Mouse (Mus musculus) neural tube, embryonic 10.5 days (tissue): ENCODE measurements around the gene Cd81.
A peak's percentile ranks its signal among the peaks of the same experiment; 100 is the strongest.

Source experiments
- DNase-seq: peaks from one replicate; pipeline ENCODE4 v3.0.0-alpha.2; 2017; ENCODE audit warnings: low spot score; ENCODE audit errors: extremely low spot score

Cd81 gene

DNA sequence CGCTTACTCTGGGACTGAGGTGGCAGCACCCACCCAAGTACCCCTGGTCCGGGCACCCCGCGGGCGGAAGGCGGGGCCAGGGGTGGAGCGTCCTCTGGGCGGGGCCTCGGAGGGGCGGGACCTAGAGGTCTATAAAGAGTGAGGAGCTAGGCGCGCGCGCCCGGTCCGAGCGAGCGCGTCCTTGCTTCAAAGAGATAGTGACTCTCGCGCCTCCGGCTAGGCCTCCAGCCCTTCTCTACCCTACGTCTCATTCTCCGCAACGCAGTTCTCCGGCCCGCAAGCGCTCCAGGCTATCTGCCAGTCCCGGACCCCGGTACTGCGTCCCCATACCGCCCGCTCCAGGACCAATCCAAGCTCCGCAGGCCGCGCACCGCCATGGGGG lies at the start of gene Cd81:
TSS of gene Cd81 (plus strand) at position 114 of the 382 bp plus-strand sequence.
- peak; percentile 87 for DNase-seq

DNA sequence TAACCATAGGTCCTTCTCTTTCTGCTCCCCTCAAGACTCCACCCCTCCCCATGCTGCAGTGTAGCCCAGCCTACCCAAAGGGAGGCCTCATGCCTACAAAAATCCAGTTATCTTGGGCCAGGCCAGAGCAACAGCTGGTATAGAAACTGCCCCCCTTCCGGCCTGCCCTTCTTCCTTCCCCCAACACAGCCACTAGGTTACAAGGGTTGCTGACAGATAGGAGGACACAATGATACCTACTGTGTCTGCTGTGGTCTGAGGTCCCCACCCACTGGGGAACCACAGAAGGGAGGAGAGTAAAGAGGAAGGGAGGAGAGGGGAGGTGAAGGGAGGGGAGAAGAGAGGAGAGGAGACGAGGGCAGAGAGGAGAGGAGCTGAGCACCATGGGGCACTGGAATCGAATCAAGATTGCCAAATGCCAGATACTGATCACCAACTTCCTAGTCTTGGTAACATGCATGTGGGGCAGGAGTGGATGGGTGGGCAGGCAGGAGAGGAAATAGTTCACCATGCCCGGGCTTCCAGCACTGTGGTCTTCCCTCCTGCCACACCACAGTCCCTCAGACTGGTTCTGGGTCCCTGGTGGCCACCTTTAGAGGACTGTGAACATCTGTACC lies 47.7 kb upstream of the Cd81 start, which contains the start of gene Tspan32:
TSS of gene Tspan32 (plus strand) at position 320 of the 617 bp plus-strand sequence.
- no peak for DNase-seq

DNA sequence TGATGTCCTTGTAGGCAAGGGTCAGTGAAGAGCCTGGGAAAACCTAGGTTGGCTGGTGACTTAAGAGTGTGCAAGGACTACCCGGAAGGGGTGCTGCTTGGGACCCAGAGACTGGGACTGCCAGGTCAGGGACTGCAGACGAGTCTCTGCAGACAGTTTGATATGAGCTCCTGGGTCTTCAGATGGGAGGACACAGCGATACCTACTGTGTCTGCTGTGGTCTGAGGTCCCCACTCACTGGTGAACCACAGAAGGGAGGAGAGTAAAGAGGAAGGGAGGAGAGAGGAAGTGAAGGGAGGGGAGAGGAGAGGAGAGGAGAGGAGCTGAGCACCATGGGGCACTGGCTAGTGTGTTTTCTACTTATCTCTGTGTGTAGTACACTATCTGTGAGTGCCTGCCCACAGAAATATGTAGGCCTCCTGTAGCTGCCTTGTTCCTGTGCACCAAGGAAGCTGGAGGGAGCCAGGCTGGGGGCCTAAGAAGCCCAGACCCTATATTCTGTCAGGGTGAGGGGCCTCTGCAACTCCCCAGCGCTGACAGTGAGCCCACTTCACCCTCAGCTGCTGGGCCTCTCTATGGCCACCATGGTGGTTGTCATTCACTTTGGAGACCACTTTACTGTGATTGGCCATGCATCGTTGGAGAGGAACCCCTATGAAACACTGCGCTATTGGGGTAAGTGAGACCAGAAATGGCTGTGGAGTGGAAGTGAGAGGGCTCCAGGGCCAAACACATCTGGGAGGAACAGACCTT lies 47.0 kb upstream of the Cd81 start:
- DNase-seq, result no peak

DNA sequence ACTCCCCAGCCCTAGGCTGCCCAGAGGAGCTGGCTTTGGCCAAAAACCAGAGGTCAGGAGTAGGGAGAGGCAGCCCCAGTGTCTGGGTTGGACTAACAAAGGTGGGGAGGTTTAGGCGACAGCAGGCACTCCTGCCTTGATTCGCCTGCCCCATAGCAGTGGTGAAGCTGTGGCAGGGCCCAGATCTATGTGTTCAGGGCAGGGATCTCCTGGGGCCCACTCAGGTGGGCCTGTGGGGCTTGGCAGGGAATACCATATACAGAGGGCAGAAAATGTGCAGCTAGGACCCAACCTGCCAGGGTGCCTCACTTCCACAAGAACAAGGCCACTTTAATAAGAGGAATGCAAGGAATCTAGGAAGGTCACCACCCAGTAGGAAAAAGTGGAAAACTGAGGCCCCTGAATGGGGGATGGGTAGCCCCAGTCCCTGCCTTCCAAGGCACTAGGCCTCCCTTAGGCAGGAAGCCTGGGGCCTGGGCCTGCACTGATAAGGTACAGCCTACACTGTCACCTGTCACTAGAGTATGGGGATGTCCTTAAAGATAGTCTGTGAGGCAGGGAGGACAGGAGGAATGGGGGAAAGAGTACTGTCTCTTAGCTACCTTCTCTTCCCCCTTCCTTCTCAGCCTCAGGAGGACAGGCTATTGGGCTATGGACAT lies 46.3 kb upstream of the Cd81 start:
- DNase-seq, result no peak

DNA sequence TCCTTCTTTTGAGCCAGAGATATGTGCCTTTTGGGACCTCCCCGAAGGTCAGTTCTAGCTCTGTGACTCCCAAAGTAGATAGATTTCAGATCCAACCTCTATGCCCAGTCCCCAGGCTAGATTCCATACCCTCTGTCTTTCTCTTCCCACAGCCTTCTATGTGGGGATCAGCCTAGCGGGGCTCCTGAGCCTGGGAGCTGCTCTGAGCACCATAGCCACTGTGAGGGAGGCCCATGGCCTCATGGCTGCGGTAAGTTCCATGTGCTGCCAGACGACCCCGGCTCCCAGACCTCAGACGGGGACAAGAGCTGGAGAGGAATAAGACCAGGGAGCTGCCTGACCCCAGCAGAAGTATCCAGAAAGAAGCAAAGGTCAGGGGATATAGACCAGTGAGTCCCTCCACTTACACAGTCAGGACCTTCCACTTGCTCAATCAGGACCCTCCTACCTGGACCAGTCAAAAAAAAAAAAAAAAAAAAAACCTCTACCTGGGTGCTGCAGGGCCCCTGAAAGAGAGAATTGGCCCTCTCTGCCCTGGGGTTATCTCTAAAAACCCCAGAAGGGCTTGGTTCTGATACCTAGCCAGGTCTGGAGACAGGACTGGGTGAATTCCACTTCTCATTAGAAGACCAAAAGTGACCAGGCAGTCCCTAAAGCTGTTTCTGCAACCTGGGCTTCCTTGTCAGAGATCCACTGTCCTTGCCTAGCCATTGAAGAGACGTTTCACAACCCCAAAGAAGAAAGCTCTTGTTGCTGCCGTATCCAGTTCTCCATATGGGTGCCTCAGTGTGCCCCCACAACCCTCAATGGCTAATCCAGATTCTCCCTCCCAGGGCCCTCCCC lies 45.6 kb upstream of the Cd81 start:
- no peak for DNase-seq

DNA sequence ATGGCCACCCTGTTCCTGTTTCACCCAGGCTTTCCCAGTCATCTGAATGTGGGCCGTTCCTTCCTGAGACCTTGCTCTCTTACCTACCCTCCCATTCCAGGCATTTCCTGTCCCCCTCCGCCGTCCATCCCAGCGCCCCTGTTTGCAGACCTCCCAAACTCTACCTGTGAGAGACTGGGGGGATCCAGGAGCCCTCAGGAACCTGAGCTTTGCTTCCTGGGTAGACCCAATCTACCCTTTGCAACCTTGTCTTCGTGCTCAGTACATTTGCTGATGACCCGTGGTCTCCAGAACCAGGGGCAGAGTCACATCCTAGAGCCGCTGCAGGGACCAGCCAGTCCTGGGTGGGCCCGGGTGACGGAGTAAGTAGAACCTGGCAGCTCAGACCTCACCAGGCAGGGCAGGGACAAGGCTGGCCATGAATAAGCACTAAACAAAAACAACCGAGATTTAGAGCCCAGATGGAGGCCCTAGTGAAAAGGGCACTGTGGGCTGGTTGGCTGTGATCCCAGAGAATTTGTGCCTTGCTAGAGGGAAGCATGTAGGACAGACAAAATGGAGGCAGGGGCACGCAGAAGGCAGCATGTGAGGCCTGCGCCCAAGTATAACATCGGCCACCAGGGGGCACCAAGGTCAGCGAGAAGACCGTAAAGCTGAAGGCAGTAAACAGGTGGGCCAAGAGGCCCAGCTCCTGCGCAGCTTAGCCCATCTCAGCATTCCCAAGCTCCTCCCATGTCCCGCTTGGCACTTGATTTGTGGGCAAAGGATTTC lies 44.8 kb upstream of the Cd81 start:
- DNase-seq, result peak; percentile 93

DNA sequence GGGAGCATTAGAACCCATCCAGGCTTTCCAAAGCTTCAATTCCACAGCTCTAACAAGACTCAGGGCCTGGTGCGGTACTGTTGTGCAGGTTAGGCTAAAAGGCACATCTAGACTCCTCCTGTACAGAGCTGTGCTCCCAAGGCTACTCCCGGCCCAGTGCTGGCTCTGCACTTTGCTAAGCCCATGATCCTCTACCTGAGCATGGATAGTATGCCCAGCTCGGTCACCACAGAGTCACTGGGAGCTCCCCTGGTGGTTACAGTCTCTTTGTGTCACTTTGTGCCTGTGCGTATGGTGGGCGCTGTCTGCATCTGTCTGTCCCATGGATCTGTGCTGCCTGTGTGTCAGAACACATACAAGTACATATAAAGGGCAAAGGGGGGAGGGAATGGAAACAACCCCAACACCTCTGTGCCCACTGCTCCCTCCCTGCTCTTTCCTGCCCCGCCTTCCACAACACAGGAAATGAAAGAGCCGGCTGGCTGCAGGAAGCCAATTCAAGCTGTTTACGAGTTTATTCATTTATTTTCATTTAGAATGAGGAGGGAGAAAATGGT lies 44.1 kb upstream of the Cd81 start:
- DNase-seq, result no peak

DNA sequence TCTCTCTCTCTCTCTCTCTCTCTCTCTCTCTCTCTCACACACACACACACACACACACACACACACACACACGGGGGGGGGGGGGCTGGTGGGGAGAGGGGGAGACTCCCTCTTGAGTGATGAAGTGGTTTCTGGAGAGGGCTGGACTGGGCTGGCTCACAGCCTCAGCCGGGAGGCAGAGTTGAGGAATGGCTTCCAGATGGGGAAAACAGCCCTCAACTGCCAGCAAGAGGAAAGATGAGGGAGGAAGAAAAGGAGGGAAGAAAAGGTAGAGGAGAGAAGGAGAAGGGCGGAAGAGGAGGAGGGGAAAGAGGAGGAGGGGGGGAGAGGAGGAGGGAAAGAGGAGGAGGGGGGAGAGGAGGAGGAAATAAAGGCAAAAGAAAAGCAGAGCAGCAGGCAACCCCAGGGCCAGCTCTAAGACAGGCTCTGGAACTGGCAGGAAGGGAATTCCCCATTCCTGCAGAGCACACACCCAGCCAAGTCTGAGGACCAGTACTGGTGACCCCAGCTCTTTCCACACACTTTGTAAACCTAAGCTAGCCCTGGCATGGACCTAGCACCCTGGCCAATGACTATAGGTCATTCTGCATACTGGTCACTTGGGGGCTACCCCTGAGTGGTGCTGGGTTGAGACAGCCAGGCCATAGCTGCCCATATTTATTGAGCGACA lies 43.4 kb upstream of the Cd81 start:
- peak; percentile 65 for DNase-seq

DNA sequence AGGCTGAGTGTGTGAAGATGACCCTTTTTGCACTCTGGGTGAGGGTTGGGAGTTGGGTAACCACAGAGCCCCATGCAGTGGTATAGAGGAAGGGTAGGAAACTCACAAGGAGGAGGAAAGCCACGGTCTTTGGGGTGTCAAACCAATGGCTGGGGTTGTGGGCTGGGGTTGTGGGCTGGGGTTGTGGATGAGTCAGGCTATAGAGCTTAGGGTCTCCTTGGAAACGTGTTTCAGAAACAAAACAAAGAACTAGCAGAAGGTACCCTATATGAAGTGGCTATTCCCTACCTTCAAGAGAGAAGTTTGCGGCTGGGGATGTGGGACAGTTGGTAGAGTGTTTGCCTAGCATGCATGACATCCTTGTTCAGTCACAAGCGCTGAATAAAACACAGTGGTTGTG lies 42.5 kb upstream of the Cd81 start:
- no peak for DNase-seq

DNA sequence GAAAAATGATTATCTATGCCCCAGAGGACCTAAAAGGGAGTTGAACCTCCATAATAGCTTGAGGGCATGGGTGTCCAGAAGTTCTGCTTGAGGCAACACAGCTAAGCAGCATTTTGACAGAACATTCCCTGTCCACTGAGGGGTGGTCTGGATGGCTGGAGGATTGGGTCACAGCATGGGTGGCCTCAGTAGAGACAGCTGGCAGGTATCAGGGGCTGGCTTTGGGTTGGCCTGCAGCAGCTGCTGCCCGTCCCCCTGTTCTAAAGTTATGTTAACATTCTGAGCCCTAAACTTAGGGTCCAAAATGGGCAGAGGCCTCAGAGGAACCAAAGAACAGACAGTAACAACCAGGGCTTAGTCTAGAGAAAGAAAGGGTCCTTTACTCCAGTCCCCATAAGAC lies 41.3 kb upstream of the Cd81 start:
- DNase-seq, result no peak

DNA sequence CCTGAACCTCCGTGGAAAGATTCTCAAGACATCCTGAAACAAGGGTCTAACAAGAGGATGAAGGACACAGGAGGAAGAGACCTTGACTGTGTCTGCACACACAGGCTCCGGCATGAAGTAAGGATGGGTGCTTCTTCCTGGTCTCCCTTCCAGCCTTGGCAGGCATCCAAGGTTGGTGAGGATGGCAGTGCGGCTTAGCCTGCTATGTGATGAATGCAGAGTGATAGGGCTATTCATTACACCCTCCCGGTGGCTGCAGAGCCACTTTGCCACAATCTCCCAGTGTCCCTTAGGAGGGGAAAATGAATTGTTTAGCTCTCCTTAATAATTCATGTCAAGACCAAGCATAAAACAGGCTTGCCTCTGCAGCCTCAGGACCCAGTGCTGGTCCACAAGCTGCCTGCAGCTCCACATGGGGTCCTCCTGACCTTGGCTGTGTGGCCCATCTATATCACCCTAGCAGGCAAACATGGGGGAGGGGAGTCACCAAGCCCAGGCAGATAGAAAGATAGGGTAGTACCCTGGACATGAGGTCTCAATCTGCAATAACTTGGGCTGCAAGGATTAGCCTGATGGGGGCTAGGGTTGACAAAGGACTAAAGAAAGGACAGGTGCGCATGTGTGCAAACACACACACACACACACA lies 40.2 kb upstream of the Cd81 start:
- no peak for DNase-seq

DNA sequence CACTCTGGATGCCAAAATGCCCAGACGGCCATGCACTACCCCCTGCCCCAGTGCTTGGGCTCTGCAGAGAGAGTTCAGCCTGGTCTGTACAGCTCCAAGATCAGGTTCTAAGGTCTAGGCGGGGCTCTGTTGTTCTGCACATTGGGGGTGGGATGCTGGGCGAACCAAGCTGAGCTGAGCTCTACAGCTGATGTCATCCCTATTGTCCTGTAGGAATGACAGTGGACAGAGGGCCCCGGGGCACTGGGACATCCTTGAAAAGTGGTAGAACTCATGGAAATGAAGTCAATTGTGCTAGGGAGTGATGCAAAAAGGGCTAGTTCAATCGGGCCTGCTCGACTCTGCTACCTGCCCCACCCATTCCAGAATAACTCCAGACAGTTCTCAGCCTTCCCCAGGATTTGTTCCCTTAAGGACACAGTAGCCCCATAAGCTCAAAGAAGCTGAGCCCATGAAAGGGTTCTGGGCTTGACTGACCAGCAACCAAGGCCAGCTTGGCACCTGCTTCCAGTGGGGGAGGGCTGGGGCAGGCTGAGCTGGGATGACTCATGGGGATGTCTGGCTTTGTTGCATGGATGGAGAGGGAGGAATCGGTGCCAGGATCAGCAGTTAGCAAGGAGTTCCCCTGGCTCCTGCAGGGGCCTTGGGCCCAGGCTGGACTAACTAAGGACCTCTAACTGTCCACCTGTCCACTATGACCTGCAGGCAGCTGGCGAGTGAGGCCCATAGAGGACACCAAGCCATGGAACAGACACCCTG lies 38.9 kb upstream of the Cd81 start:
- no peak for DNase-seq

DNA sequence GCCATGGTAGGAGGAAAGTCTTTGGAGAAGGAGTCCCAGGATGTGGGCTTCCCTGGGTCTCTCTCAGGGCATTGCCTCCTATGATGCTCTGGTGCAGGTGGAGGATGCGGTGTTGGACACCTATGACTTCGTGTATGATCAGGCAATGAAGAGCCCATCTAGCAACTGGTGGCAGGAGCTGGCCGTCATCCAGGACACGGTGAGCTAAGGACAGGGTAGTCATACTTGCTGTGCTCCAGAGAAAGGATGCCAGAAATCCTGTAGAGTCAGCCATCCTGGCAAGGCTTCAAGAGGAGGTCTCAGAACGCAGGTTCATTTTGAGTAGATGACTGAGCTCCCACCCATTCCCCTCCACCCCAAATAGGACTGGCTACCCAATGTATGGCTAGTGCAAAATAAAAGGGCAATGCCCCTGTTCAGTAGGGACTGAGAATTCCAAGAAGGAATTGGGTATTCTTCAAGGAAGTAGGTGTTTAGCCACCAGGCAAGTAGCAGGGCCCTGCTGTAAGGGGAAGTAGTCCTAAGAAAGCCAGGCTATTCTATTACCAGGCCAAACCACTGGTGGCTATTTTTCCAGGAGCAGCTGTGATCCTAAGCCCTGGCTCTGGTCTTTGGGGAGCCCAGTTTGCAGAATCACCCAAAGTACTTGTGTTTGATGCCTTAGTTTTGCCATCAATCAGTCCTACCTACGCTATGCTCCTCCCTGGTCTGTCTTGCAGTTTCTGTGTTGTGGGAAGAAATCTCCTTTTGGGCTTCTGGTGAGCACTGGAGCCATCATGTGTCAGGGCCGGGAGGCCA lies 37.5 kb upstream of the Cd81 start:
- DNase-seq, result no peak

DNA sequence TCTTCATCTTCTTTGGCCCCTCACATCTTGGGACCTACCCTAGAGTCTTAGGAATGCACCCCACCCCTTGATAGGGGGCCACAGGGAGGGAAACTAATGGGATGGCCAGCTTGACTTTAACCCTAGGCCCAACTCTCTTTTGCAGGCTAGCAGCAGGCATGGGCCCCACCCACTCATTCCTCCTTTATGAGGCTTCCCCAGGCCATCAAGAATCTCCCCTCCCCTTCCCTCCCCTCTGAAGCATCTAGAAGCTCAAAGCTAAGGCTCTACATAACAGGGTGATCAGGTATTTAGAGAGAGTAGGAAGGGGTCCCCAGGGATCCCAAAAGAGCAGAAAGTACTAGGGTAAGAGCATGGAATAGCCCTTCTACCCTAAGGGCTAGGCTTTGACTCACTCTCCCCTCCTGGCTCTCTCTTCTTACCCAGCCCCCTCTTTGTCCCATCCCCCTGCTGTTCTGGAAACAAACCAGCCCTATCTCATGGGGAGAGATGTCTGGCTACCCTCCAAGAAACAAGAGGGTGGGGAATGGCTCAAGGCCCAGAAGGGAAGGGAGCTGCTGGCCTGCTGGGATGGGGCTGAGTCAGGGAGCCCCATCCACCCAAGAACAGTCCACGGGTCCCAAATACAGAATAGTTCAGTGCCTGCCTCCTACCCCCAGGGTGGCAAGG lies 36.6 kb upstream of the Cd81 start:
- DNase-seq, result no peak

DNA sequence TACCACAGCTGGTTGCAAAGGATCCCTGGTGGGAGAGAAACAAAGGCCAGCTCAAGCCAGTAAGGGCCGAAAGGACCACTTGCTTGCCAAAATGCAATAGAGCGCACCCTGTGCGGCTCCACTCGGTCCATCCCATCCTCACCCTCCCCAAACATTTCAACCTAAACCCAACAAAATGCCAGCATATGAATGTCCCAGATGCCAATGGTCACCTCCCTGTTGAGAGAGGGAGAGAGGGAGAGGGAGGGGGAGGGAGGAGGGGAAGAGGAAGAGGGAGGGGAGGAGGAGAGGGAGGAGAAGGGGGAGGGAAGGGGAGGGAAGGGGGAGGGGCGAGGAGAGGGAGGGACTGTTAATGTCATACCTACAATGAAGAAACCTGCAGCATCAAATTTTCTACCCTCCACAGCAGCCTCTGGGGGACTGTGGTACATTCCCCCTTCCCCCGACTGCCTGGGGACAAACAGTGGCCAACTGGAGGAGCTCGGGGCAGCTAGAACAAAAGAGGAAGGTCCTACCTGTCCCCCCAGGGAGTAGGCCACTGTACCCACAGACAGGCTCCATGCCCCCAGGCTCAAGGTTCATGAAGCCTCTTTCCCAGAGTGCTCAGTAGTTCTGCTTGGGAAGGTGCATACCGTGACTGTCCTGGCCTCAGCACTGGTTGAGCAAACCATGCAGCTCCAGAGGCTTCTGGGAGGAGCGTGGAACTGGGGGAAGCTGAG lies 36.0 kb upstream of the Cd81 start:
- no peak for DNase-seq

DNA sequence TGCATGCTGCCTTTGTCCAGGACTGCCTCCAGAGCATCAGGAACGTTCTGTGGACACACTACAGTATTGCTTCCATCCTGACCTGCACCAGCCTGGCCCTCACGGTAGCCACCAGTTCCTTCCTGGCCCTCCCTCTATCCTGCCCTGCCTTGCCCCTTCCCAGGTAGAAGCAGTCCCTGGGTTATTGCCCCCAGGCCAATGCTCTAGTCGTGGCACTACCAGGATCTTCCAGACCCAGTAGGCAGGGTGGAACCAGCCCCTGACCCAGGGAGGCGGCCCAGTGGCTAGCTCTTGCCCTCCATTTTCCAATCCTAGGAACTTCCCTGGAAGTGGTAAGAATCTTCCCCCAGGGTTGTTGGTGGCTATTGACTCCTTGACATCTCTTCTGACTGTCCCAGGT lies 35.4 kb upstream of the Cd81 start:
- no peak for DNase-seq

DNA sequence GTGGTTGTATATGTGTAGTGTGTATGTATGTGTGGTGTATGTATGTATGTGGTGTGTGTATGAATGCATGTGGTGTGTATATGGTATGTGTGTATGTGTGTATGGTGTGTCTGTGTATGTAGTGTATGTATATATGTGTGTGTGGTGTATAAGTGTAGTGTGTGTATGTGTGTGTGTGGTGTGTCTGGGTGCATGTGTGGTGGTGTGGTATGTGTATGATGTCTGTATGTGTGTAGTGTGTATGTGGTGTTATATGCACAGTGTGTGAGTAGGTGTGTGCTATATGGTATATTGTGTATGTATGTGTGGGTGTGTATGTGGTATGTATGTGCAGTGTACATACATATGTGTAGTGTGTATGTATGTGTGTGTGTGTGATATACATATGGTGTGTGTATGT lies 32.5 kb upstream of the Cd81 start:
- DNase-seq, result no peak
